Mouse (Mus musculus) limb, embryonic 13.5 days (tissue): Measurements from ENCODE around the gene Arhgap33. TPM values are rescaled to one million over a fixed set of nuclear protein-coding genes. Genes with fewer than 3 reads are reported as not detected.

Source experiments
- ATAC-seq: fragments of 200-750 bp; cut with Nextera tagmentation; 2 replicates; pipeline ENCODE4 v1.8.0; 2017; ENCODE audit warnings: low read depth, moderate number of reproducible peaks, moderate TSS enrichment; ENCODE audit not compliant: low FRiP score
- H3K27ac ChIP-seq: fragments of 300-500 bp; sonication (generic); 2 replicates; pipeline ENCODE4 v1.5.1; 2015; ENCODE audit warnings: inconsistent platforms, mild to moderate bottlenecking, moderate library complexity
- H3K27me3 ChIP-seq: fragments of 300-500 bp; sonication (generic); 2 replicates; pipeline ENCODE4 v1.6.1; 2015; ENCODE audit warnings: mild to moderate bottlenecking, inconsistent platforms
- H3K36me3 ChIP-seq: fragments of 300-500 bp; sonication (generic); 2 replicates; pipeline ENCODE4 v1.6.1; 2015; ENCODE audit warnings: inconsistent platforms, mild to moderate bottlenecking, moderate library complexity
- H3K4me1 ChIP-seq: fragments of 300-500 bp; sonication (generic); 2 replicates; pipeline ENCODE4 v1.6.1; 2015; ENCODE audit warnings: inconsistent platforms
- H3K4me2 ChIP-seq: fragments of 300-500 bp; sonication (generic); replicated peaks from 2 replicates; pipeline ENCODE4 v1.6.1; 2015; ENCODE audit warnings: inconsistent platforms, mild to moderate bottlenecking, moderate library complexity
- H3K4me3 ChIP-seq: fragments of 300-500 bp; sonication (generic); 2 replicates; pipeline ENCODE4 v1.5.1; 2015; ENCODE audit warnings: moderate library complexity, mild to moderate bottlenecking, inconsistent platforms
- H3K9ac ChIP-seq: fragments of 300-500 bp; sonication (generic); 2 replicates; pipeline ENCODE4 v1.6.1; 2015; ENCODE audit warnings: mild to moderate bottlenecking, inconsistent platforms
- H3K9me3 ChIP-seq: fragments of 300-500 bp; sonication (generic); 2 replicates; pipeline ENCODE4 v1.6.1; 2016; ENCODE audit warnings: inconsistent platforms
- WGBS: fragments of 180-500 bp; shearing (Covaris S2); methylation state at CpG from one replicate; pipeline ENCODE4 v1.1.7; 2015; 5-methylcytosine and 5-hydroxymethylcytosine counted together
- polyA plus RNA-seq: library from polyadenylated mRNA; unstranded; fragments of >200 nt; fragmentation: Nextera tagmentation; extraction: Ambion mirVana; gene quantifications from 2 replicates; pipeline ENCODE4 v1.2.1, GENCODE M21; 2015

Arhgap33 gene
- polyA plus RNA-seq, 1 experiment from 2014 or later: 11.6 TPM

DNA sequence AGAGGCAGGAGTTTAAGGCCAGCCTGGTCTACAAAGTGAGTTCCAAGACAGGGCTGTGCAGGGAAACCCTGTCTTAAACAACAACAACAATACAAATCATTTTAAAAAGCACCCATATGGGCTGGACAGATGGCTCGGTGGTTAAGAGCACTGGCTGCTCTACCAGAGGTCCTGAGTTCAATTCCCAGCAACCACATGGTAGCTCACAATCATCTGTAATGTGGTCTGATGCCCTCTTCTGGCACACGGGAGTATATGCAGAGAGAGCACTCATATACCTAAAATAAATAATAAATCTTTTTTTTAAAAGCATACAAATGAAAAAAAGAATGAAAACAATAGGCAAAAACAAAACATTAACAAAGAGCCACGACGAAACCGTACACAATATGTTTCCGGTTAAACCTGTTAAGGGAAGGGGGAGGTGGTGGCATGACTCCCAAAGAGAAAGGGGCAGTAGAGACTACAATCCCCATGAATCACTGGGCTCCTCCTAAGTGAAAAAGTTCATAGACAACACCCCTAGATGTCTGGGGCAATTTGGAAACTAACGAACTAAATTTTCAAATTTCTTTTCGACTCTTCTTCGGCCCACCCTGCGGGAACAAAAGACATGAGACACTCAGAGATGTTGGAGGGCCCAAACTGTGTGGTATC is 16.7 kb upstream of the Arhgap33 start:
- Histone ChIP-seq H3K4me2 (peak overlapping the region; percentile 94), H3K27me3 (no peaks in the 10 kb centered on the region), H3K4me1 (peaks cover 23% of the 10 kb centered on the region), H3K9ac (peak overlapping the region; percentile 75), H3K27ac (peak overlapping the region; percentile 95), H3K4me3 (peak overlapping the region; percentile 68), H3K36me3 (peaks cover 52% of the 10 kb centered on the region), H3K9me3 (no peaks in the 10 kb centered on the region)
- 3% methylated on average over 10 of the region's 10 CpGs for WGBS
- ATAC-seq: peak; percentile 65

DNA sequence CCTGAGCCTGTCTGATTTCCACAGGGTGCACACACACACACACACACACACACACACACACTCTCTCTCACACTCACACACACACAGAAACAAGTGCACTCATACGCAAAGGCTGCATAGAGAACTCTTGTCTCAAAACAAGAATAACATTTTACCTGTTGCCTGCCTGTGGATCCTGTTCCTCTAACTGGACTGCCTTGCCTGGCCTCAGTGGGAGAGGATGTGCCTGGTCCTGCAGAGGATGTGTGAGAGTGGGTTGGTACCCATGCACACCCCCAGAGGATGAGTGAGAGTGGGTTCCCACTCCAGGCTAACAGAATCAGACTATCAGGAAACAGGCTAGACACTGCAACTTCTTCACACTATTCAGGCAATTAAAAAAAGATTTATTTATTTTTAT is 15.7 kb upstream of the Arhgap33 start:
- WGBS: 100% methylated on average over 1 of the region's 1 CpGs
- H3K9me3 ChIP-seq: no peaks in the 10 kb centered on the region
- peaks cover 23% of the 10 kb centered on the region for H3K4me1 ChIP-seq
- H3K4me2 ChIP-seq: 0 out of 2 replicates have a peak overlapping the region, but pooled peaks have one; percentile 94
- H3K27ac ChIP-seq: no peak overlapping the region
- H3K27me3 ChIP-seq: no peaks in the 10 kb centered on the region
- peaks cover 52% of the 10 kb centered on the region for H3K36me3 ChIP-seq
- ATAC-seq: no peak
- 0 out of 2 replicates have a peak overlapping the region, but pooled peaks have one; percentile 68 for H3K4me3 ChIP-seq
- no peak overlapping the region for H3K9ac ChIP-seq

DNA sequence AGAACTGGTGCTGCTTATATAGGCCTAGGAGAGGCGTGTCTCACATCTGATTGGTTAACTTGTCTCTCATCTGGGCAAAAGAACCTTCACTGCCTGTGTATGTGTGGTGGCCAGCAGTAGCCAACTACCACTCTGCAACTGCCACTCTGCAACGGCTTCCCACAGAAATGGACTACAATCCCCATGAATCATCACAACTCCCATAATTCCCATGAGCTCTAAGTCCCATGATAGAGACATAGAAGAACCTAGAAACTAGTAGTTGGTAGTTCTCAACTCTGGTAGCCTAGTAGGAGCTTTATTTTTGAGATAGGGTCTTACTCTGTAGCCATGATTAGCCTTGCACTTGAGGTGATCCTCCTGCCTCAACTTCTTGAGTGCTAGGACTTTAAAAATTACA is 15.0 kb upstream of the Arhgap33 start:
- WGBS: 87% methylated on average over 2 of the region's 2 CpGs

DNA sequence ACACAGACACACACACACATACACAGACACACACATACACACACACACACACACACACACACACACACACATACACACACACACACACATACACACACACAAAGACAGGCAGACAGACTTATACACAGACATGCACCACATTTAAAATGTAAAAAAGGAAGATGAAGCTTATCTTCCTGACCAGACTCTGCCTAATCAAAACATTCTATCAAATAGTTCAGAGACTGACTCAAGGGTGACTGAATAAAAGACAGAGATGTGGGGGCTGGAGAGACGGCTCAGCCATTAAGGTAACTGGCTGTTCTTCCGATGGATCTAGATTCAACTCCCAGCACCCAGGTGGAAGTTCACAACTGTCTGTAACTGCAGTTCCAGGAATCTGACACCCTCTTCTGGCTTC is 9.5 kb upstream of the Arhgap33 start:
- ATAC-seq: no peak

More for the DNA sequence above, 15.0 kb upstream of the Arhgap33 start:
- Histone ChIP-seq H3K4me1 (peaks cover 23% of the 10 kb centered on the region), H3K27ac (no peak overlapping the region), H3K4me2 (no peak overlapping the region), H3K36me3 (peaks cover 50% of the 10 kb centered on the region), H3K9ac (no peak overlapping the region), H3K27me3 (no peaks in the 10 kb centered on the region), H3K9me3 (no peaks in the 10 kb centered on the region), H3K4me3 (no peak overlapping the region)
- no peak for ATAC-seq

DNA sequence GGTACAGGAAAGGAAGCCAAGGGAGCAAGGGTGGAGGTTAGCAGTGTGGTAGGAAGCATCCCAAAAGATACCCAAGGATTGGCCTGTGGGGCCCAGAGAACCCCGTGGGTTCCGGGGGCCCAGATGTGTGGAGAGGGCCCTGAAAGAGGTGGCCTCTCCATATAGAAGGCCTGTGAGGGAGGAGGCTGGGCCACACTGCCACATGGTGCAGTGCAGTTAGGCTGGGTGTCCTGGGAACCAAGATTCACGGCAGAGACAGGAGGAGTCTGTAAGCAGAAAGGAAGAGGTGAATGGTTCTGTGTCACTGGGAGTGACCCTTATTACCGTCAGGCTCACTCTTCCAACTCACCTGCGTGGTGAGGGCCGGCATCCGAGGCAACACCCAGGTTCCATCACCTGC is 5.7 kb upstream of the Arhgap33 start:
- no peak overlapping the region for H3K27ac ChIP-seq
- H3K36me3 ChIP-seq: peaks cover 52% of the 10 kb centered on the region
- 88% methylated on average over 7 of the region's 7 CpGs for WGBS
- H3K27me3 ChIP-seq: no peaks in the 10 kb centered on the region
- no peak overlapping the region for H3K9ac ChIP-seq
- H3K4me1 ChIP-seq: peaks cover 1% of the 10 kb centered on the region
- no peaks in the 10 kb centered on the region for H3K9me3 ChIP-seq
- no peak overlapping the region for H3K4me2 ChIP-seq
- ATAC-seq: no peak
- H3K4me3 ChIP-seq: no peak overlapping the region

More for the DNA sequence above, 9.5 kb upstream of the Arhgap33 start:
- Histone ChIP-seq H3K9me3 (no peaks in the 10 kb centered on the region), H3K4me1 (no peaks in the 10 kb centered on the region), H3K9ac (no peak overlapping the region), H3K4me2 (no peak overlapping the region), H3K4me3 (no peak overlapping the region), H3K27me3 (no peaks in the 10 kb centered on the region), H3K27ac (no peak overlapping the region), H3K36me3 (peaks cover 75% of the 10 kb centered on the region)
- 94% methylated on average over 2 of the region's 2 CpGs for WGBS

DNA sequence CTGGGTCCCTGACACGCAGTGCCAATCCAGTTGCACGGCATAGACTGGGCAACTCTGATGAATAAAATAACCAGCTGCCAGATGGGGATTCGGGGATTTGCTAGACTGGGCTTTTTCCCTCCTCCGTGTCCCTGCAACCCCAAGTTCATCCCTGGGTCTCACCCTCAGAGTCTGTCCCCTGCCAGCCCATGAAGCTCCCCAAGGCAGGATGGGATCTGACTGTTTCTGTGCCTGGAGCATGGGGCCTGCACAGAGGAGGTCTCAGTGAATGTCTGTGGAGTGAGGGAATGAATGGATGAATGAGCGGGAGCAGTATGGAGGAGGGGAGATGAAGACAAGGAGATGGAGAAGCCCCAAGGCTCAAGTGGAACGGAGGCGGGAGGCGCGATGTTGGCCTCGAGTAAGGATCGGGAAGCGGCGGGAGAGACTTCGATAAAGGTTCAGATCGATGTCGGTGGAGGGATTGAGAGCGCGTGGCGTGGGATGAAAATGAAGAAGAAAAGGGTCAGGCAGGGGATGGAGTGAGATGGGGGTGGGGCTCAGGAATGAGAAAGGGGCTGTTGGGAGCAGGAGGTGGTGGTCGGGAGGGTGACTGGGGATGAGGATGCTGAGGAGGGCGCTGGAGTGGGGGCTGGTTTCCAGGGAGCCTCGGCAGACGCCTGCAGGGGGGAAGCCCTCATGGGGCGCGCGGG is 773 bp downstream of the Arhgap33 start:
- Histone ChIP-seq H3K36me3 (peaks cover 48% of the 10 kb centered on the region), H3K27ac (0 out of 2 replicates have a peak overlapping the region, but pooled peaks have one; percentile 22), H3K4me3 (peak overlapping the region; percentile 73), H3K4me1 (peaks cover 21% of the 10 kb centered on the region), H3K9ac (peak overlapping the region; percentile 75), H3K27me3 (no peaks in the 10 kb centered on the region), H3K4me2 (peak overlapping the region; percentile 88), H3K9me3 (no peaks in the 10 kb centered on the region)
- 7% methylated on average over 24 of the region's 26 CpGs for WGBS
- ATAC-seq: no peak; the same call in 1 of the 2 replicates

DNA sequence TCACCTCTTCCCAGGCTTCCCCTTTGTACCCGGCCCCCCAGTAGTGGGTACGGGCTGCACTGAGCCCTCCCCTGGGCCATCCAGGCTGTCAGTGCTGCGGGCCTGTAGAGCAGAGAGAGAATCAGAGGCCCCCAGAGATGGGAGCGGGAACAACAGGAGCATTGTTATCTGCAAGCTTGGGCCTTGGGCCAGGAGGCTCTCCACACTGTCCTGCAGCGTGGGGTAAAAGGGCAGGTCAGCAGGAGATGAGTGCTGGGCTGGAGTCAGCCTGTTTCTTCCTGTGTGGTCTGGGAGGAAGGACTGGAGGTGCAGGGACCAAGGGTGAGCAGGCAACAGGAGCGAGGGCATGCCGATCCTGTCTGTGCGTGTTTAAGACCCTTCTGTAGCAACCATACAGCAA is 1.9 kb downstream of the Arhgap33 start:
- no peaks in the 10 kb centered on the region for H3K9me3 ChIP-seq
- peaks cover 52% of the 10 kb centered on the region for H3K36me3 ChIP-seq
- no peaks in the 10 kb centered on the region for H3K27me3 ChIP-seq
- WGBS: 42% methylated on average over 8 of the region's 8 CpGs
- peaks cover 21% of the 10 kb centered on the region for H3K4me1 ChIP-seq
- H3K4me2 ChIP-seq: peak overlapping the region; percentile 88; the same call in 1 of the 2 replicates
- H3K4me3 ChIP-seq: peak overlapping the region; percentile 2; the same call in 1 of the 2 replicates
- H3K27ac ChIP-seq: no peak overlapping the region
- no peak for ATAC-seq
- peak overlapping the region; percentile 75; the same call in 1 of the 2 replicates for H3K9ac ChIP-seq

DNA sequence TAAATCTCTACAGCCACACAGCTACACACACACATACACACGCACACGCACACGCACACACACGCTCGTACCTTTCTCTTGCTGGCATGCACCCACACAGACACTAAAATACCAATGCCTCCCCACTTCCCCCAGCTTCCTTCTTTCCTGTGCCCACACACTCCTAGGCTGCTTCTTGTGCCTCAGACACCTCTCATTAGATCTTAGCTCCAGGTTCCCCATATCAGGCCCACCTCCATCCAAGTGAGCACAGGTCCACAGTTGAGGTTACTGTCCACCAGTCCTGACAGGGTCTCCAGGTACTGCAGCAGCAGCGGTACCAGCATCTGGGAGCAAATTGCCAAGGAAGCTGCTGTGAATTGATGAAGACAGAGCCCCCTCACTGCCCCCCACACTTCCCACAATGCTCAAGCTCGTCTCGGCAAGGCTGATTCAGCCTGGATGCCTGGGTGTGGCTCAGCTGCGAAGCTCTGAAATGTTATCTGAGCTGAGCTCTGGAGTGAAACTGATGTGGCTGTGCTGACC is 3.5 kb downstream of the Arhgap33 start:
- no peak overlapping the region for H3K27ac ChIP-seq
- no peak for ATAC-seq
- peaks cover 66% of the 10 kb centered on the region for H3K36me3 ChIP-seq
- peak overlapping the region; percentile 15; the same call in 1 of the 2 replicates for H3K9ac ChIP-seq
- no peak overlapping the region for H3K4me2 ChIP-seq
- H3K27me3 ChIP-seq: no peaks in the 10 kb centered on the region
- H3K4me3 ChIP-seq: no peak overlapping the region
- H3K9me3 ChIP-seq: no peaks in the 10 kb centered on the region
- peaks cover 27% of the 10 kb centered on the region for H3K4me1 ChIP-seq
- WGBS: 82% methylated on average over 9 of the region's 9 CpGs

DNA sequence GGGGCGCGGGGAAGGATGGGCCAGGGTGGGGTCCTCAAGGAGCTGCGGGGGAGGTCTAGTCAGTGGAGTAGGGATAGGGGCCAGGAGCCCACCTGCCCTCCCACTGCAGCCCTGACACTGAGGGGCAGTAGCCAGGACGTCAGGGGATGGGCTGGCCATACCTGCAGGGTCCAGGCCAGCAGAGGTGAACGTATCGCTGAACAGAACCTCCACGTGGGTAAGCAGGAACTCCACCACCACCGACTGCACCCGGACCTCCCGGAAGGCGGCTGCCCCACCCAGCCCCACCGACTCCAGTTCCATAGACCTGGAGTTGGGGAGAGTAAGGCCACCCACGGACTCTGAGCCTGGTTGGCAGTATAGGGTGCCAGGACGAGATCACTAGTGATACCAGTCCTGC is 7.9 kb downstream of the Arhgap33 start:
- Histone ChIP-seq H3K9me3 (no peaks in the 10 kb centered on the region), H3K27me3 (no peaks in the 10 kb centered on the region), H3K4me1 (peaks cover 12% of the 10 kb centered on the region), H3K36me3 (peaks cover 89% of the 10 kb centered on the region), H3K4me3 (no peak overlapping the region), H3K27ac (no peak overlapping the region), H3K9ac (peak overlapping the region; percentile 43), H3K4me2 (peak overlapping the region; percentile 23; the same call in 1 of the 2 replicates)
- WGBS: 84% methylated on average over 14 of the region's 14 CpGs
- no peak for ATAC-seq

DNA sequence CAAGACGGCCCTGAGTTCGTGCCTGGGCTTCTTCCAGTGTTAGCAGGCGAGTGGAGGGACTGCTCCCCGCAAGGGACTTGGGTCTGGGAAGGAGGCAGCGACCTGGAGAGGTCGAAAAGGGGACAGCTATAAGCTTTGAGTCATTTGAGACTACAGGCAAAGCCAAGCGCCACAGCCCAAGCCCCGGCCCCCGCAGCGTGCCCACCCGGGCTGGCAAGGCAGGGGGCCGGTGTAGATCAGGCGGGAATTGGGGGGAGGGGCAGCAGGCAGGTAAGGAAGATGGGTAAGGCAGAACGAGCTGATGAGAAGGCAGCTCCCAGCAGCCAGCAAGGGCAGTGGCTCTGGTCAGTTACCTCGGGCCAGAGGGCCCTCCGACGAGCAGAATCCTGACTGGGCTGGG is 8.5 kb downstream of the Arhgap33 start:
- no peak for ATAC-seq
- 19% methylated on average over 17 of the region's 17 CpGs for WGBS
- Histone ChIP-seq H3K9ac (peak overlapping the region; percentile 43), H3K27ac (no peak overlapping the region; the same call in 1 of the 2 replicates), H3K9me3 (no peaks in the 10 kb centered on the region), H3K36me3 (peaks cover 83% of the 10 kb centered on the region), H3K27me3 (no peaks in the 10 kb centered on the region), H3K4me1 (peaks cover 12% of the 10 kb centered on the region), H3K4me2 (peak overlapping the region; percentile 23), H3K4me3 (peak overlapping the region; percentile 11; the same call in 1 of the 2 replicates)

DNA sequence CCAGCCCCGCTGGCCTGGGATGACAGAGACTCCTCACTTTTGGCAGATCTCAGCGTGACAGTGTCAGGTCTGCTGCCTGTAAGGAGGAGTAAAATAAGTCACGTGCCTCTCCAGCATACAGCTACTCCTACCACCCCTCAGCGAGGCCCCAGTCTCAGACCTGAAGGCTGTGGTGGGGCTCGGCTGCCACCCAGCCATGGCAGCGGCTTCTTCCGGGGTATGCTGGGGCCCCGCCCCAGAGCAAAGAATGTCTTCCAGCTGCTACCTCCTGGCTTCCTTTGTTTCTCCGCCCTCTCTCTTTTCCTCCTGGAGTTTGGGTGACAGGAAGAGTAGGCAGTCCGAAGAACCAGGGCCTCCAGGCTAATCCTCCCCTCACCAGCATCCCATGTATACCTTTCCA is 8.9 kb downstream of the Arhgap33 start:
- no peak for ATAC-seq
- peaks cover 78% of the 10 kb centered on the region for H3K36me3 ChIP-seq
- peaks cover 12% of the 10 kb centered on the region for H3K4me1 ChIP-seq
- WGBS: 25% methylated on average over 10 of the region's 10 CpGs
- peak overlapping the region; percentile 23 for H3K4me2 ChIP-seq
- H3K4me3 ChIP-seq: no peak overlapping the region; the same call in 1 of the 2 replicates
- H3K9ac ChIP-seq: peak overlapping the region; percentile 43
- H3K9me3 ChIP-seq: no peaks in the 10 kb centered on the region
- H3K27ac ChIP-seq: no peak overlapping the region
- H3K27me3 ChIP-seq: no peaks in the 10 kb centered on the region

DNA sequence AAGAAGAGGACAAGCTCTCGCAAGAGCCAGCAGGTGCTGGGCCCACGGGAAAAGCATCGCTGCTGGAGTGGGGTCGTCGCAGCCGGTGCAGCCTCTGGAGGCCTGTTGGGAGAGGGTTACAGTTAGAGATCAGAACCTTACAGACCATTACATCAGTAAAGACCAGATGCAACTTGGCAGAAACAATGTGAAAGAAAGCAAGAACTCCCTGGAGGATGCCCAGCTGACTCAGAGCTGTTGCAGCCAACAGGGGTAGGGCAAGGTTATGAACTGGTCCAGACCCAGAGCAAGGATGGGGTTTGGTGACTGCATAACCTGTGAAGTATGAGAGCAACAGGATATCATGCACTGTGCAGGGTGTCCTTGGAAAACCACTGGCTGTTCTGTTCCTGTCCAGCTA is 10.4 kb downstream of the Arhgap33 start:
- H3K27ac ChIP-seq: no peak overlapping the region
- H3K9ac ChIP-seq: no peak overlapping the region
- H3K9me3 ChIP-seq: no peaks in the 10 kb centered on the region
- no peaks in the 10 kb centered on the region for H3K27me3 ChIP-seq
- no peak for ATAC-seq
- WGBS: 74% methylated on average over 6 of the region's 6 CpGs
- H3K36me3 ChIP-seq: peaks cover 64% of the 10 kb centered on the region
- H3K4me1 ChIP-seq: peaks cover 12% of the 10 kb centered on the region
- H3K4me3 ChIP-seq: no peak overlapping the region
- H3K4me2 ChIP-seq: no peak overlapping the region
